In genomic region chr8:70272949-70273348, GRCm38 (mm10) we compare ENCODE assay signal across 8 mouse cellular contexts. TPM values are rescaled to one million over a fixed set of nuclear protein-coding genes. Genes with fewer than 3 reads are reported as not detected.
A peak's percentile ranks its signal among the peaks of the same experiment; 100 is the strongest.
DNase-seq lines count a peak whose midpoint lies in the region; ATAC-seq and TF ChIP-seq lines count a peak whose summit lies in the region.

No protein-coding gene starts in this region.

- peaks cover 8 to 29% of the 10 kb centered on the region in 2 experiments for H3K4me1 ChIP-seq in MEL (ENCODE audit: control insufficient read depth in 1 of 2, insufficient read depth in 2 of 2, low read length in 2 of 2)
- H3K4me1 ChIP-seq in liver, embryonic 15.5 days (replicated peaks): peaks cover 54% of the 10 kb centered on the region

- no peak for TF ChIP-seq CTCF in MEL (IDR thresholded peaks at IDR 0.05 in 2 of 3, conservative IDR thresholded peaks at IDR 0.05 in 1 of 3; ENCODE audit: control insufficient read depth in 1 of 3, insufficient read depth in 1 of 3, low read depth in 2 of 3, low read length in 3 of 3, poor library complexity in 1 of 3, severe bottlenecking in 1 of 3)

- no peaks in the 10 kb centered on the region for H3K9me3 ChIP-seq in MEL (replicated peaks; ENCODE audit: insufficient read depth, low read length)
- no peaks in the 10 kb centered on the region for H3K9me3 ChIP-seq in liver, embryonic 15.5 days (replicated peaks)

- intact Hi-C loops in heart, postnatal 25 days (cut with DNase I): no loop called here

- TF ChIP-seq EP300 in MEL (IDR thresholded peaks at IDR 0.05; ENCODE audit: low read depth in 1 of 2, low read length in 2 of 2): no peak

- peaks cover 0 to 3% of the 10 kb centered on the region in 2 experiments; a peak in 2 of 4 replicates for H3K36me3 ChIP-seq in MEL (ENCODE audit: control insufficient read depth in 1 of 2, insufficient read depth in 2 of 2, low read length in 2 of 2)
- H3K36me3 ChIP-seq in liver, embryonic 15.5 days (replicated peaks): no peaks in the 10 kb centered on the region

- no peak overlapping the region for H3K9ac ChIP-seq in MEL (ENCODE audit: control insufficient read depth, low read depth, low read length, poor library complexity, severe bottlenecking)
- H3K9ac ChIP-seq in liver, embryonic 15.5 days: no peak overlapping the region

- H3K27me3 ChIP-seq in MEL (ENCODE audit: control insufficient read depth in 1 of 2, insufficient read depth in 2 of 2, low read length in 2 of 2): no peaks in the 10 kb centered on the region
- no peaks in the 10 kb centered on the region for H3K27me3 ChIP-seq in liver, embryonic 15.5 days

- H3K4me2 ChIP-seq in liver, embryonic 15.5 days: no peak overlapping the region

- TF ChIP-seq POLR2A in MEL (IDR thresholded peaks at IDR 0.05; ENCODE audit: control insufficient read depth in 1 of 2, insufficient read depth in 1 of 2, low read depth in 1 of 2, low read length in 2 of 2, poor library complexity in 1 of 2): no peak

- TF ChIP-seq RAD21 in MEL (IDR thresholded peaks at IDR 0.05; ENCODE audit: low read depth, low read length): no peak

- H3K79me2 ChIP-seq in MEL (ENCODE audit: control insufficient read depth, insufficient read depth, low read length, poor library complexity): no peaks in the 10 kb centered on the region

- H3K27ac ChIP-seq in MEL (ENCODE audit: control insufficient read depth, low read depth, low read length): no peak overlapping the region
- peak overlapping the region; percentile 45; the same call in 1 of the 2 replicates for H3K27ac ChIP-seq in liver, embryonic 15.5 days (replicated peaks)

- DNase-seq in 416B (ENCODE audit: low read depth): peak; percentile 78
- peak; percentile 69 for DNase-seq in MEL (ENCODE audit: low read depth, low spot score)
- peak; percentile 17 for DNase-seq in heart, postnatal 25 days (ENCODE audit: low spot score)
- DNase-seq in left cerebral cortex, adult 18-20 months (ENCODE audit: low spot score in 2 of 2): no peak
- DNase-seq in layer of hippocampus, postnatal 14 days (ENCODE audit: low spot score in 2 of 2): no peak
- DNase-seq in neural tube, embryonic 10.5 days (ENCODE audit: extremely low spot score, low spot score): no peak

- H3K4me3 ChIP-seq in MEL (ENCODE audit: control insufficient read depth in 1 of 2, insufficient read depth in 1 of 2, low read depth in 2 of 2, low read length in 2 of 2): peak overlapping the region in 1 of 2 experiments; percentile 19; a peak in 1 of 4 replicates
- H3K4me3 ChIP-seq in liver, embryonic 15.5 days (replicated peaks): no peak overlapping the region

- peak; percentile 80 for ATAC-seq in liver, embryonic 15.5 days (ENCODE audit: insufficient read depth)
- ATAC-seq in inflammation-experienced regulatory T-cells, adult 6 months: no peak

- WGBS in liver, embryonic 15.5 days (ENCODE audit: insufficient replicate concordance): 31% methylated on average over 3 of the region's 3 CpGs

TF ChIP-seq in MEL, 35 proteins besides CTCF, POLR2A, EP300 and RAD21:
- TF ChIP-seq SIN3A (IDR thresholded peaks at IDR 0.05; ENCODE audit: low read length) (0 out of 2 replicates have a peak, but pooled peaks have one; percentile 31), MAFK (IDR thresholded peaks at IDR 0.05; ENCODE audit: borderline replicate concordance, low read depth, low read length) (peak; percentile 92), ELF1 (IDR thresholded peaks at IDR 0.05; ENCODE audit: low read depth, low read length) (peak; percentile 39; the same call in 1 of the 2 replicates), NRF1 (IDR thresholded peaks at IDR 0.05; ENCODE audit: insufficient read depth, low read depth, low read length, poor library complexity, severe bottlenecking) (no peak), POLR2AphosphoS5 (IDR thresholded peaks at IDR 0.05; ENCODE audit: borderline replicate concordance, low read depth, low read length) (no peak), HCFC1 (IDR thresholded peaks at IDR 0.05; ENCODE audit: low read depth, low read length) (0 out of 2 replicates have a peak, but pooled peaks have one; percentile 19), SMC3 (IDR thresholded peaks at IDR 0.05; ENCODE audit: low read depth, low read length) (no peak), ETS1 (IDR thresholded peaks at IDR 0.05; ENCODE audit: low read depth, low read length) (peak; percentile 49; the same call in 1 of the 2 replicates)
TF ChIP-seq in MEL: peak in this region for 5.

RNA-seq across cellular contexts. Expression of gene Homer3, which starts 9.7 kb away (rescaled TPM):
- 8.2 and 12.2 TPM in 2 replicates for total RNA-seq in MEL (2012; rRNA removed)
- polyA plus RNA-seq in MEL (2012; ENCODE audit: insufficient read depth in 1 of 2, insufficient read length in 2 of 2, low read depth in 1 of 2, low replicate concordance in 2 of 2, missing spikeins in 1 of 2): 10 to 100 TPM in 1 of 2 experiments, not detected in 1; 22.8 TPM
- 10 to 100 TPM; 12.0 to 12.3 TPM for total RNA-seq in heart, postnatal 25 days (2021)
- polyA plus RNA-seq in liver, embryonic 15.5 days (2015; fragmentation: Nextera tagmentation; extraction: Ambion mirVana): 4.9 and 5.9 TPM in 2 replicates
- total RNA-seq in left cerebral cortex, adult 18-20 months (2021): 1 to 10 TPM; 7.9 to 9.8 TPM
- under 1 TPM in 2 of 3 experiments, not detected in 1; 0.39 to 0.81 TPM for polyA plus RNA-seq in inflammation-experienced regulatory T-cells, adult 6 months (2017; shearing (Covaris generic))
- total RNA-seq in layer of hippocampus, postnatal 14 days (2021): 10 to 100 TPM; 75.5 to 84.3 TPM

RNA-seq across cellular contexts. Expression of gene Ddx49, which starts 29.3 kb away (rescaled TPM):
- 94.1 and 102 TPM in 2 replicates for total RNA-seq in MEL (2012; rRNA removed)
- polyA plus RNA-seq in MEL (2012; ENCODE audit: insufficient read depth in 1 of 2, insufficient read length in 2 of 2, low read depth in 1 of 2, low replicate concordance in 2 of 2, missing spikeins in 1 of 2): 100 to 1,000 TPM in 1 of 2 experiments, not detected in 1; 116 TPM
- 10 to 100 TPM; 24.7 to 33.8 TPM for total RNA-seq in heart, postnatal 25 days (2021)
- 19.5 and 22.4 TPM in 2 replicates for polyA plus RNA-seq in liver, embryonic 15.5 days (2015; fragmentation: Nextera tagmentation; extraction: Ambion mirVana)
- 10 to 100 TPM; 42.0 to 49.1 TPM for total RNA-seq in left cerebral cortex, adult 18-20 months (2021)
- 10 to 100 TPM; 46.0 to 58.6 (median 51.4) TPM for polyA plus RNA-seq in inflammation-experienced regulatory T-cells, adult 6 months (2017; shearing (Covaris generic))
- total RNA-seq in layer of hippocampus, postnatal 14 days (2021): 10 to 100 TPM; 41.4 to 53.6 TPM

RNA-seq across cellular contexts. Expression of gene Cope, which starts 29.4 kb away (rescaled TPM):
- total RNA-seq in MEL (2012; rRNA removed): 132 and 134 TPM in 2 replicates
- polyA plus RNA-seq in MEL (2012; ENCODE audit: insufficient read depth in 1 of 2, insufficient read length in 2 of 2, low read depth in 1 of 2, low replicate concordance in 2 of 2, missing spikeins in 1 of 2): 100 to 1,000 TPM in 1 of 2 experiments, not detected in 1; 232 TPM
- 100 to 1,000 TPM; 145 to 159 TPM for total RNA-seq in heart, postnatal 25 days (2021)
- polyA plus RNA-seq in liver, embryonic 15.5 days (2015; fragmentation: Nextera tagmentation; extraction: Ambion mirVana): 190 and 246 TPM in 2 replicates
- total RNA-seq in left cerebral cortex, adult 18-20 months (2021): 100 to 1,000 TPM; 141 to 145 TPM
- 100 to 1,000 TPM; 303 to 304 (median 304) TPM for polyA plus RNA-seq in inflammation-experienced regulatory T-cells, adult 6 months (2017; shearing (Covaris generic))
- 100 to 1,000 TPM; 134 to 148 TPM for total RNA-seq in layer of hippocampus, postnatal 14 days (2021)

RNA-seq across cellular contexts. Expression of gene Armc6, which starts 38.7 kb away (rescaled TPM):
- total RNA-seq in MEL (2012; rRNA removed): 50.2 and 63.9 TPM in 2 replicates
- 10 to 100 TPM in 1 of 2 experiments, not detected in 1; 39.5 TPM for polyA plus RNA-seq in MEL (2012; ENCODE audit: insufficient read depth in 1 of 2, insufficient read length in 2 of 2, low read depth in 1 of 2, low replicate concordance in 2 of 2, missing spikeins in 1 of 2)
- 1 to 10 TPM; 7.6 to 8.0 TPM for total RNA-seq in heart, postnatal 25 days (2021)
- 12.4 and 15.2 TPM in 2 replicates for polyA plus RNA-seq in liver, embryonic 15.5 days (2015; fragmentation: Nextera tagmentation; extraction: Ambion mirVana)
- total RNA-seq in left cerebral cortex, adult 18-20 months (2021): 10 to 100 TPM; 37.0 to 42.1 TPM
- polyA plus RNA-seq in inflammation-experienced regulatory T-cells, adult 6 months (2017; shearing (Covaris generic)): 1 to 10 TPM; 6.0 to 9.0 (median 6.4) TPM
- 10 to 100 TPM; 60.1 to 67.4 TPM for total RNA-seq in layer of hippocampus, postnatal 14 days (2021)

RNA-seq across cellular contexts. Expression of gene Sugp2, which starts 38.9 kb away (rescaled TPM):
- total RNA-seq in MEL (2012; rRNA removed): 23.9 and 25.3 TPM in 2 replicates
- polyA plus RNA-seq in MEL (2012; ENCODE audit: insufficient read depth in 1 of 2, insufficient read length in 2 of 2, low read depth in 1 of 2, low replicate concordance in 2 of 2, missing spikeins in 1 of 2): 10 to 100 TPM in 1 of 2 experiments, not detected in 1; 27.4 TPM
- total RNA-seq in heart, postnatal 25 days (2021): 10 to 100 TPM; 38.9 to 41.5 TPM
- polyA plus RNA-seq in liver, embryonic 15.5 days (2015; fragmentation: Nextera tagmentation; extraction: Ambion mirVana): 10.9 and 11.7 TPM in 2 replicates
- 100 to 1,000 TPM in 1 of 2 experiments, 10 to 100 TPM in 1; 97.3 to 109 TPM for total RNA-seq in left cerebral cortex, adult 18-20 months (2021)
- 10 to 100 TPM; 12.6 to 23.3 (median 20.8) TPM for polyA plus RNA-seq in inflammation-experienced regulatory T-cells, adult 6 months (2017; shearing (Covaris generic))
- total RNA-seq in layer of hippocampus, postnatal 14 days (2021): 100 to 1,000 TPM; 124 TPM

Comparison
In these comparisons a context has a peak if more than half of its experiments do, and no peak if none do; other contexts are left out.
1. DNase-seq: peak in 416B (single experiment), MEL (single experiment) and heart, postnatal 25 days (single experiment); none in left cerebral cortex, adult 18-20 months (0 of 2), layer of hippocampus, postnatal 14 days (0 of 2) and neural tube, embryonic 10.5 days (single experiment).